Mouse (Mus musculus) intestine, postnatal 0 days (tissue): Measurements from ENCODE around the gene Gnb1. TPM values are rescaled to one million over a fixed set of nuclear protein-coding genes. Genes with fewer than 3 reads are reported as not detected.
A peak's percentile ranks its signal among the peaks of the same experiment; 100 is the strongest.

Experiments
- ATAC-seq: fragments of 200-750 bp; cut with Nextera tagmentation; 2 replicates; pipeline ENCODE4 v1.8.0; 2017; ENCODE audit warnings: mild to moderate bottlenecking, moderate TSS enrichment, moderate library complexity
- H3K27ac ChIP-seq: fragments of 300-500 bp; sonication (generic); 2 replicates; pipeline ENCODE4 v1.5.1; 2014; ENCODE audit warnings: mild to moderate bottlenecking, low read depth, low read length, moderate library complexity
- H3K27me3 ChIP-seq: fragments of 300-500 bp; sonication (generic); replicated peaks from 2 replicates; pipeline ENCODE4 v1.6.1; 2014; ENCODE audit warnings: low read length, mixed read lengths; ENCODE audit not compliant: control insufficient read depth, insufficient read depth
- H3K36me3 ChIP-seq: fragments of 300-500 bp; sonication (generic); 2 replicates; pipeline ENCODE4 v1.6.1; 2014; ENCODE audit warnings: mild to moderate bottlenecking, moderate library complexity; ENCODE audit not compliant: control insufficient read depth, insufficient read depth
- H3K4me1 ChIP-seq: fragments of 300-500 bp; sonication (generic); replicated peaks from 2 replicates; pipeline ENCODE4 v1.6.1; 2014; ENCODE audit warnings: antibody characterized with exemption, low read length, mixed read lengths; ENCODE audit not compliant: control insufficient read depth, insufficient read depth
- H3K4me2 ChIP-seq: fragments of 300-500 bp; sonication (generic); replicated peaks from 2 replicates; pipeline ENCODE4 v1.6.1; 2014; ENCODE audit warnings: low read depth, mild to moderate bottlenecking, moderate library complexity
- H3K4me3 ChIP-seq: fragments of 300-500 bp; sonication (generic); 2 replicates; pipeline ENCODE4 v1.5.1; 2014; ENCODE audit warnings: low read depth, low read length
- H3K9ac ChIP-seq: fragments of 300-500 bp; sonication (generic); 2 replicates; pipeline ENCODE4 v1.6.1; 2014; ENCODE audit warnings: mild to moderate bottlenecking, low read depth, low read length
- H3K9me3 ChIP-seq: fragments of 300-500 bp; sonication (generic); 2 replicates; pipeline ENCODE4 v1.6.1; 2016; ENCODE audit warnings: mixed run types; ENCODE audit not compliant: control insufficient read depth
- CTCF ChIP-seq: sonication (generic); IDR thresholded peaks from 2 replicates; pipeline ENCODE4 v1.5.1; 2016; ENCODE audit warnings: low read depth, mild to moderate bottlenecking, control low read depth, antibody characterized with exemption, moderate library complexity
- WGBS: fragments of 180-500 bp; shearing (Covaris S2); extraction: QIAGEN DNeasy Blood & Tissue Kit; methylation state at CpG from one replicate; pipeline ENCODE4 v1.1.7; 2014; 5-methylcytosine and 5-hydroxymethylcytosine counted together
- polyA plus RNA-seq: library from polyadenylated mRNA; unstranded; fragments of >200 nt; fragmentation: Nextera tagmentation; extraction: Ambion mirVana; gene quantifications from 2 replicates; pipeline ENCODE4 v1.2.1, GENCODE M21; 2015

Gnb1 gene
- polyA plus RNA-seq, 1 experiment from 2014 or later, result 336 TPM

DNA sequence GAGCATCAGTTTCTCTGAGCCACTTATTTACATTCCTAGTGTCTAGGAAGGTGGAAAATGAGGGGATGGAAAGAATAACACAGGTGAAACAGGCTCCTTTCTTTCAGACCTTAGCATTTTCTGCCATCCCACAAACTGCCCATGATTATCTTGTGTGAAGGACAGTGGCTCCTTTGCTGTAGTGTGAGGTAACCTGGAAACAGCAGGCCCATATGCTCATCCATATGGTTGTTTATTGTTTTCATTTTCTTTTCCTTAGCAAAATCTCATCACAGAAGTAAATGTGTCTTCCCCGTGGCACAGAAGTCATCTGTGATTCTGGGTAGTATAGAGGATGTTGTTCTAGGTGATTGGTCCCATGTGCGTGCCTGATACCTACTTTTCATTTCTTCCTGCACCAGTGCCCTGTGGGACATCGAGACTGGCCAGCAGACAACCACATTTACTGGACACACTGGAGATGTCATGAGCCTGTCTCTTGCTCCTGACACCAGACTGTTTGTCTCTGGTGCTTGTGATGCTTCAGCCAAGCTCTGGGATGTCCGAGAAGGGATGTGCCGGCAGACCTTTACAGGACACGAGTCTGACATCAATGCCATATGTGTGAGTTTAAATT, 61.9 kb downstream of the Gnb1 start:
- 91% methylated on average over 6 of the region's 6 CpGs for WGBS
- Histone ChIP-seq H3K9ac (no peak overlapping the region), H3K4me1 (no peaks in the 10 kb centered on the region), H3K9me3 (no peaks in the 10 kb centered on the region), H3K27me3 (no peaks in the 10 kb centered on the region), H3K4me3 (no peak overlapping the region), H3K4me2 (no peak overlapping the region), H3K36me3 (peaks cover 74% of the 10 kb centered on the region), H3K27ac (no peak overlapping the region; the same call in 1 of the 2 replicates)
- TF ChIP-seq CTCF, result no peak
- ATAC-seq, result no peak

GRCm38 (mm10) chr4:155554880-155555279, 63.7 kb downstream of the Gnb1 start:
- no peak for TF ChIP-seq CTCF
- peaks cover 73% of the 10 kb centered on the region for H3K36me3 ChIP-seq

GRCm38 (mm10) chr4:155555464-155555863, 64.3 kb downstream of the Gnb1 start:
- no peaks in the 10 kb centered on the region for H3K4me1 ChIP-seq
- H3K9ac ChIP-seq, result no peak overlapping the region
- no peaks in the 10 kb centered on the region for H3K9me3 ChIP-seq
- peaks cover 79% of the 10 kb centered on the region for H3K36me3 ChIP-seq
- TF ChIP-seq CTCF, result no peak
- H3K27me3 ChIP-seq, result no peaks in the 10 kb centered on the region
- H3K4me3 ChIP-seq, result no peak overlapping the region
- H3K27ac ChIP-seq, result no peak overlapping the region
- no peak overlapping the region for H3K4me2 ChIP-seq
- 57% methylated on average over 1 of the region's 1 CpGs for WGBS
- no peak for ATAC-seq

More at GRCm38 (mm10) chr4:155554880-155555279, 63.7 kb downstream of the Gnb1 start:
- Histone ChIP-seq H3K4me3 (no peak overlapping the region), H3K9ac (no peak overlapping the region), H3K9me3 (no peaks in the 10 kb centered on the region), H3K27me3 (no peaks in the 10 kb centered on the region), H3K4me1 (no peaks in the 10 kb centered on the region), H3K4me2 (no peak overlapping the region), H3K27ac (no peak overlapping the region)
- 47% methylated on average over 4 of the region's 4 CpGs for WGBS
- no peak for ATAC-seq

- no peak overlapping the region for H3K4me3 ChIP-seq
- H3K27ac ChIP-seq, result no peak overlapping the region; the same call in 1 of the 2 replicates
- H3K9ac ChIP-seq, result no peak overlapping the region
- H3K4me1 ChIP-seq, result peaks cover 6% of the 10 kb centered on the region; the same call in 1 of the 2 replicates
- H3K9me3 ChIP-seq, result no peaks in the 10 kb centered on the region
- H3K36me3 ChIP-seq, result peaks cover 58% of the 10 kb centered on the region
- ATAC-seq, result no peak
- no peaks in the 10 kb centered on the region for H3K27me3 ChIP-seq
- no peak overlapping the region for H3K4me2 ChIP-seq
- 24% methylated on average over 6 of the region's 6 CpGs for WGBS
- no peak for TF ChIP-seq CTCF
These were observed 68.3 kb downstream of the Gnb1 start for GRCm38 (mm10) chr4:155559454-155559853.

- Histone ChIP-seq H3K4me2 (no peak overlapping the region), H3K36me3 (peaks cover 43% of the 10 kb centered on the region), H3K27ac (no peak overlapping the region), H3K9me3 (no peaks in the 10 kb centered on the region), H3K4me1 (peaks cover 6% of the 10 kb centered on the region; the same call in 1 of the 2 replicates), H3K4me3 (no peak overlapping the region), H3K9ac (no peak overlapping the region), H3K27me3 (no peaks in the 10 kb centered on the region)
- no peak for ATAC-seq
- no peak for TF ChIP-seq CTCF
- 51% methylated on average over 2 of the region's 2 CpGs for WGBS
These were observed 69.8 kb downstream of the Gnb1 start for GRCm38 (mm10) chr4:155560932-155561331.

DNA sequence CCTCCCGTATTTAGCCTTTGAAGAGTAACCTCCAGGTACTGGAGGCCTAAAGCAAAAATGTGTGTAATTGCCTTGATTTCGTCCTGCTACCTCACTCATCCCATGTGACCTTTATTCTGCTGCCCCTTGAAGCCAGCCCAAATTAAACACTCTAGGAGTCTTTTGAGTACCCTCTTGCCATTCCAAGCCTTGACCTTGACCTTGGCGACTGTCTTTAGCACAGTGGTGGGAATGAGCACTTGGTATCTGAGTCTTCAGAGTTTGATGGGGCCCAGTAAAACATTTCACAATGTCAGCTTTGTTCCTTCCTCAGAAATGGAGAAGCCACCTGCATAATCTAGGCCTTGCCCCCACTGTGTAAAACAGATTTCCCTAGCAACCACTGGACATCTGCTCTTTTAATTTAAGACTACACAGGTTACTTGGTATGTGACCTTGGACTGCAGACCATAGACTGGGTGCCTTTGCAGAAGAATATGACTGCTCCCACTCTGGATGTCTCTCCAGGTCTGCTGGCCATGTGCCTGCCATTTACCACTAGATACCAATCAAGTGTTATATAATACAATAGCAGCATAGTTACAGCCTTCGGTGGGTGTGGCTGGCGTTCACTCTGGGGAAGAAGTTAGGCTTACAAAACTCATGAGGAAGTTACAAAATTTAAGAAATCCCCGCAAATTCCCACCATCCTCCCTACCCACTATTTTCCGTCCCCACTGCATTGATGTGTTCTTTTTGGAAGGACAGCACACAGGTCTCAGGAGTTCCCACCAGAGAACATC, 70.7 kb downstream of the Gnb1 start, which contains the start of gene Nadk:
Nadk (plus strand) TSS at position 718 of the 782 bp plus-strand sequence.
- Histone ChIP-seq H3K4me3 (peak within 1 kb of the TSS; percentile 77), H3K36me3 (peaks cover 35% of the 10 kb centered on the region), H3K27me3 (no peaks in the 10 kb centered on the region), H3K4me1 (peaks cover 6% of the 10 kb centered on the region; the same call in 1 of the 2 replicates), H3K4me2 (peak within 1 kb of the TSS; percentile 86), H3K9ac (peak within 1 kb of the TSS; percentile 23; the same call in 1 of the 2 replicates), H3K27ac (peak within 1 kb of the TSS; percentile 66), H3K9me3 (no peaks in the 10 kb centered on the region)
- no peak for TF ChIP-seq CTCF
- WGBS, result 44% methylated on average over 7 of the region's 7 CpGs
- ATAC-seq, result no peak
